Mouse (Mus musculus) mature B cell (primary cell): ENCODE measurements around the gene Mlf2.

ENCODE experiments used
- in situ Hi-C: fragments of 300-500 bp; cut with MboI; formaldehyde crosslinking; loops from 2 replicates; pipeline ENCODE4 v1.14.3; 2019

The Mlf2 gene

GRCm38 (mm10) chr6:124934670-124935069, 3.5 kb downstream of the Mlf2 start:
- in situ Hi-C loops: no loop called here

GRCm38 (mm10) chr6:124936681-124937080, 5.5 kb downstream of the Mlf2 start:
- in situ Hi-C loops: no loop called here

DNA sequence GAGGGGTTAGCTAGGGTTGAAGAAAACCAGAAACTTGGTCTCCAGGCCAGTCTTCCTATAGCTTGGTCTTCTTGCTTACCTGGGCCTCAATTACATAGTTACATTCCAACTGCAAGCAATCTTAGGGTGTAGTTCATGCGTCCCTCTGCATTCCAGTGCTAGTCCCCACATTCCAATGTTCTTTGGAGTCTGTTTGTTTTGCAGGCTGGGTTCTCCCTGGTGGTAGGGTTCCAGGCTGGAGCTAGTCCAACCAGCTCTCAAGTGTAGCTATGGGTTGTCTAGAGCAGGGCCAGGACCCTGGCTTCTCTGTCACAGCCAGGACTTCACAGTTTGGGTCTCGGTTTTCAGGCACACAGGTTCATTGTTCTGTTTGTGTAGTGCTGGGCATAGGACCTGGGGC, 6.3 kb downstream of the Mlf2 start:
- in situ Hi-C loops: no loop called here

- in situ Hi-C loops: no loop called here
Measured at GRCm38 (mm10) chr6:124938554-124938953, 7.4 kb downstream of the Mlf2 start.

GRCm38 (mm10) chr6:124941679-124942078, 10.5 kb downstream of the Mlf2 start:
- in situ Hi-C loops: no loop called here

GRCm38 (mm10) chr6:124943526-124943925, 12.3 kb downstream of the Mlf2 start:
- in situ Hi-C loops: no loop called here

GRCm38 (mm10) chr6:124953991-124954715, 23.0 kb downstream of the Mlf2 start:
- in situ Hi-C loops: no loop called here

DNA sequence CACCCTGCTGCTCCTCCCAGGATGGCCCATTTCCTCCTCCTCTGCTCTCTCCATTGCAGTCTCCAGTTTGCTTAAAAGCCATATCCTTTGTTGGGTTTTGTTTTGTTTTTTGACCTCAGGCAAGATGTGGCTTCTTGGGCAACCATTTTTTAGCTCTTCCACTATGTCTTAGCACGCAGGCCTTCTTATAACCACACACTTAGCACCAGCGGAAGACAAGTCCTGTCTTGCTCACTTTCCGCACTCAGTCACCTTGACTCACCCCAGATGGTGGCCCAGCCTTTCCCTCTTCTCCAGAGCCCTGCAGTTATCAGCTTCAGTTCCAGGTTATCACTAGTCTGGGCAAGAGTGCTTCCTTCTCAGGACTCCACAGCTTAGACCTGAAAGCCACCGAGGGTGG, 24.0 kb downstream of the Mlf2 start:
- in situ Hi-C loops: no loop called here

GRCm38 (mm10) chr6:124958127-124958526, 26.9 kb downstream of the Mlf2 start:
- in situ Hi-C loops: no loop called here

GRCm38 (mm10) chr6:124959960-124960359, 28.8 kb downstream of the Mlf2 start:
- in situ Hi-C loops: no loop called here

DNA sequence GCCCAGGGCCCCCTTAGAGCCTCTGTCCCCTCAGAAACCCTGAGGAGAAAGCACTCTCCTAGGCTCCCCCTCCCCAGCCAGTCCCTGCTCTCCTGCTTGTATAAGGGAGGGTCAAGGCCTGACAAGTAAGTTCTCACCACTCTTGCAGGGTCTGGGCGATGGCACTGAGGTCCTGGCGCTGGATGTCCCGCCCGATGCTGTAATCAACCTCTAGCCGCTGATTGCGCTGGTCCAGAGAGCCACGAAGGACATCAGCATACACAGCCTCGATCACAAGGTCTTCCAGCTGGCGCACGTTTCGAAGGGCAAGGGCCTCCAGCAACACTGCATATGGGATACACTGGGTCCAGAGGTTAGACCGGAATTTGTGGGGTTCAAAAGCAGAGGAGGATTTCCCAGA, 29.8 kb downstream of the Mlf2 start:
- in situ Hi-C loops: no loop called here

DNA sequence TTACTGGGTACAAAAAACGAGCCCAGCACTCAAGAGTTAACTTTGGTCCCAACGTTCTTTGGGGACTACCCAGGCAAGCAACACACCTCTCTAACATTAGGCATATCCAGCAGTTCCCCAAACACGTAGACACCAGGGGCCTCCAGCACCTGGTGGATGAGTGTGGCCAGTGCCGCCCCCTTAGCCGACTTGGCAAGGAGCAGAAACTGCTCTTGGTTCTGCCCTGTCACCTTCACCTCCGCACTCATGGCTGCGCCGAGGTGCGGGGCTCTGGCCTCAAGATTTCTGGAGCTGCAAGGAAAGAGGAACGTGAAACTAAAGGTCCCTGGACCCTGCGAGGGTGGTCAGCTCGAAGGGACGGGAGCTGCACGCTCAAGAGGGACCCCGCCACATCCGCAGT, 33.5 kb downstream of the Mlf2 start:
- in situ Hi-C loops: no loop called here

GRCm38 (mm10) chr6:124965088-124965719, 34.0 kb downstream of the Mlf2 start, which contains the start of gene Cops7a:
TSS of gene Cops7a (minus strand) at chr6:124965538.
- in situ Hi-C loops: no loop called here

GRCm38 (mm10) chr6:124965747-124966146, 34.6 kb downstream of the Mlf2 start:
- in situ Hi-C loops: no loop called here

GRCm38 (mm10) chr6:124966466-124967118, 35.4 kb downstream of the Mlf2 start:
- in situ Hi-C loops: no loop called here

DNA sequence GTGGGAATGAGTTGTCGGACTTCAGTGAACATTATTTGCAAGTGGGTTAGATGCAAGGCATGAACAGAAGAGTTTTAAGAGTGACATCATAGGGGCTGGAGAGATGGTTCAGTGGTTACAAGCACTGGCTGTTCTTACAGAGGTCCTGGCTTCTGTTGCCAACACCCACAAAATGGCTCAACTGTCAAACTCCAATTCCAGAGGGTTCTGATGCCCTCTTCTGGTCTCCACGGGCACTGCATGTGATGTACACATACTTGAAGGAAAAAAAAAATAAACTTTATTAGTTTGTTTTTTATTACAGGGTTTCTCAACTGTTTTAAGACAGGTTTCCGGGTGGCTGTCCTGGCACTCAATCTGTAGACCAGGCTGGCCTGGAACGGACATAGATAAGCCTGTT, 36.6 kb downstream of the Mlf2 start:
- in situ Hi-C loops: no loop called here
